ENCODE assay signal across 12 mouse cellular contexts in the genomic region with DNA sequence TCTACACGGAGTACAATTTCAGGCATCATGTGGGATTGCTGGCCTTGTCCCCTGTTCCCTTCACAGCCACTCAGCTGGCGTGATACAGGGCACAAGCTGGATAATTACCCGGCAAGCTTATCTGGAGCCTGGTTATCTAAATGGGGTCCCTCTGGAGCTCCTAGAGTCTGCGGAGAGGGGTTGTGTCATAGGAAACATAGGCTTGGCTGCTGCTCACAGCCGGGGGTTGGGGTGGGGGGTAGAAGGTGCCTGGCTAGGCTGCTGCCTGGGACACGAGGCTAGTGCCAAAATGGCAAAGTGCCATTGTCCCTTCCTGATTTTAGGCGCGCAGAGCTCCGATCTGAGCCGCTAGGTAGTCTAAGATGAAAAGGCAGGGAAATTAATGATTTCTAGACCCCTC.
DNase-seq lines count a peak whose midpoint lies in the region; ATAC-seq and TF ChIP-seq lines count a peak whose summit lies in the region.
"Had no signal": no experiment of that assay in that cellular context is flagged by ENCODE, and none has a peak within 500 bp of the region (broad histone marks: within the 10 kb centered on the region; RNA-seq: fewer than 3 reads in every experiment).

No protein-coding gene starts in this region.

- H3K4me3 ChIP-seq in ES-Bruce4 (ENCODE audit: low read depth, low read length), result peak overlapping the region; percentile 65
- H3K4me3 ChIP-seq in heart, embryonic 11.5 days (ENCODE audit: low read depth, low read length), result peak overlapping the region; percentile 34
- peak overlapping the region; percentile 22; the same call in 1 of the 2 replicates for H3K4me3 ChIP-seq in liver, adult 2 months (ENCODE audit: insufficient read depth, low read depth, low read length)
- H3K4me3 ChIP-seq in forebrain, embryonic 12.5 days (replicated peaks), result no peak overlapping the region
- H3K4me3 ChIP-seq: limb, embryonic 15.5 days had no signal

- WGBS in heart, embryonic 11.5 days (ENCODE audit: insufficient replicate concordance), result 15% methylated on average over 10 of the region's 10 CpGs
- 13% methylated on average over 10 of the region's 10 CpGs for WGBS in liver, adult 2 months
- 89% methylated on average over 10 of the region's 10 CpGs for WGBS in forebrain, embryonic 12.5 days

- TF ChIP-seq CTCF in ES-Bruce4 (IDR thresholded peaks at IDR 0.05; ENCODE audit: low read depth, low read length), result no peak
- no peak for TF ChIP-seq CTCF in liver, adult 2 months (IDR thresholded peaks at IDR 0.05; ENCODE audit: low read depth, low read length)

- H3K27ac ChIP-seq in ES-Bruce4 (ENCODE audit: insufficient read depth, low read length), result no peak overlapping the region
- H3K27ac ChIP-seq in heart, embryonic 11.5 days (ENCODE audit: low read depth, low read length), result peak overlapping the region; percentile 82
- peak overlapping the region; percentile 88 for H3K27ac ChIP-seq in liver, adult 2 months (replicated peaks; ENCODE audit: insufficient read depth, low read depth, low read length)
- no peak overlapping the region for H3K27ac ChIP-seq in forebrain, embryonic 12.5 days
- H3K27ac ChIP-seq: kidney, postnatal 0 days; limb, embryonic 15.5 days had no signal

- ATAC-seq in heart, embryonic 11.5 days (replicated peaks; ENCODE audit: insufficient number of reproducible peaks, low FRiP score, low TSS enrichment), result peak; percentile 70; the same call in 1 of the 2 replicates
- ATAC-seq in activated CD4-positive, CD25-positive, alpha-beta regulatory T cell, adult 4 months, result no peak
- no peak for ATAC-seq in forebrain, embryonic 12.5 days (ENCODE audit: low FRiP score)
- ATAC-seq: forebrain, embryonic 14.5 days had no signal

- no peaks in the 10 kb centered on the region for H3K36me3 ChIP-seq in ES-Bruce4 (ENCODE audit: control insufficient read depth, insufficient read depth, low read length, poor library complexity, severe bottlenecking)
- H3K36me3 ChIP-seq in heart, embryonic 11.5 days (ENCODE audit: control insufficient read depth, insufficient read depth, low read length), result no peaks in the 10 kb centered on the region
- no peaks in the 10 kb centered on the region for H3K36me3 ChIP-seq in liver, adult 2 months (ENCODE audit: control insufficient read depth, insufficient read depth, low read length)
- H3K36me3 ChIP-seq in forebrain, embryonic 12.5 days (replicated peaks), result no peaks in the 10 kb centered on the region
- H3K36me3 ChIP-seq: limb, embryonic 15.5 days had no signal

- peak overlapping the region; percentile 42 for H3K9ac ChIP-seq in ES-Bruce4 (ENCODE audit: low read depth, poor library complexity, severe bottlenecking)
- H3K9ac ChIP-seq in heart, embryonic 11.5 days (ENCODE audit: low read depth, low read length), result peak overlapping the region; percentile 62; the same call in 1 of the 2 replicates
- peak overlapping the region; percentile 54 for H3K9ac ChIP-seq in liver, adult 2 months (ENCODE audit: low read depth, low read length)
- H3K9ac ChIP-seq in forebrain, embryonic 12.5 days, result no peak overlapping the region
- H3K9ac ChIP-seq: limb, embryonic 15.5 days had no signal

- H3K4me2 ChIP-seq in heart, embryonic 11.5 days, result peak overlapping the region; percentile 65
- H3K4me2 ChIP-seq in forebrain, embryonic 12.5 days, result no peak overlapping the region
- H3K4me2 ChIP-seq: limb, embryonic 15.5 days had no signal

- TF ChIP-seq EP300 in ES-Bruce4 (IDR thresholded peaks at IDR 0.05; ENCODE audit: insufficient read depth, low read depth, low read length), result no peak

- no peaks in the 10 kb centered on the region; the same call in 1 of the 2 replicates for H3K79me2 ChIP-seq in liver, adult 2 months (ENCODE audit: control insufficient read depth, insufficient read depth, low read length)

- no peak for TF ChIP-seq POLR2A in ES-Bruce4 (IDR thresholded peaks at IDR 0.05; ENCODE audit: insufficient read depth, low read length)
- TF ChIP-seq POLR2A in liver, adult 2 months (IDR thresholded peaks at IDR 0.05; ENCODE audit: extremely low read depth, insufficient read depth, low read length), result no peak

- peak; percentile 14 to 34 for DNase-seq in cerebellum, postnatal 25 days
- DNase-seq in cerebellum, postnatal 4 days (ENCODE audit: low spot score in 2 of 2), result no peak
- DNase-seq in liver, adult 2 months (ENCODE audit: extremely low read depth, low read depth, low spot score), result peak; percentile 62
- DNase-seq in left cerebral cortex, adult 11 months (ENCODE audit: low spot score), result no peak
- DNase-seq: cerebellum, postnatal 36 days had no signal

- peaks cover 1% of the 10 kb centered on the region for H3K4me1 ChIP-seq in ES-Bruce4 (ENCODE audit: control insufficient read depth, insufficient read depth, low read length)
- peaks cover 25% of the 10 kb centered on the region for H3K4me1 ChIP-seq in heart, embryonic 11.5 days (ENCODE audit: control insufficient read depth, insufficient read depth, low read length)
- H3K4me1 ChIP-seq in liver, adult 2 months (ENCODE audit: control insufficient read depth, insufficient read depth, low read length), result peaks cover 25% of the 10 kb centered on the region
- 0 out of 2 replicates have a peak, but pooled peaks cover 7% of the 10 kb centered on the region for H3K4me1 ChIP-seq in forebrain, embryonic 12.5 days

- H3K9me3 ChIP-seq in ES-Bruce4 (replicated peaks; ENCODE audit: control insufficient read depth, insufficient read depth, low read length, poor library complexity, severe bottlenecking), result no peaks in the 10 kb centered on the region
- H3K9me3 ChIP-seq in heart, embryonic 11.5 days (replicated peaks; ENCODE audit: control insufficient read depth, low read length), result no peaks in the 10 kb centered on the region
- no peaks in the 10 kb centered on the region for H3K9me3 ChIP-seq in forebrain, embryonic 12.5 days
- H3K9me3 ChIP-seq: limb, embryonic 15.5 days had no signal

- no peaks in the 10 kb centered on the region for H3K27me3 ChIP-seq in ES-Bruce4 (ENCODE audit: control insufficient read depth, insufficient read depth, low read length, poor library complexity, severe bottlenecking)
- no peaks in the 10 kb centered on the region for H3K27me3 ChIP-seq in heart, embryonic 11.5 days (ENCODE audit: control insufficient read depth, insufficient read depth, low read length)
- no peaks in the 10 kb centered on the region for H3K27me3 ChIP-seq in liver, adult 2 months (ENCODE audit: control insufficient read depth, insufficient read depth, low read length)
- H3K27me3 ChIP-seq in forebrain, embryonic 12.5 days, result no peaks in the 10 kb centered on the region
- H3K27me3 ChIP-seq: limb, embryonic 15.5 days had no signal

Comparison
In these comparisons a context has a peak if more than half of its experiments do, and no peak if none do; other contexts are left out.
1. DNase-seq: peak in cerebellum, postnatal 25 days (2 of 2) and liver, adult 2 months (single experiment); none in cerebellum, postnatal 4 days (0 of 2) and left cerebral cortex, adult 11 months (single experiment).
2. H3K27ac ChIP-seq: peak in heart, embryonic 11.5 days (single experiment) and liver, adult 2 months (single experiment); none in ES-Bruce4 (single experiment) and forebrain, embryonic 12.5 days (single experiment).